Mouse (Mus musculus) MEL (cell line): ENCODE measurements around the gene Ccdc114. TPM values are rescaled to one million over a fixed set of nuclear protein-coding genes. Genes with fewer than 3 reads are reported as not detected.

Source experiments
- DNase-seq: peaks from one replicate; pipeline ENCODE4 v3.0.0; 2011; ENCODE audit warnings: low read depth, low spot score
- H3K27ac ChIP-seq: 2 replicates; pipeline ENCODE4 v1.5.1; 2012; ENCODE audit warnings: low read depth, mild to moderate bottlenecking, control low read depth, low read length, moderate library complexity; ENCODE audit not compliant: control insufficient read depth
- H3K27me3 ChIP-seq, 2 experiments: fragments of 150-350 bp in 1 of 2; sonication (generic) in 1 of 2; 2 replicates each; pipeline ENCODE4 v1.6.1; 2012; ENCODE audit warnings: low read length in 2 of 2, mild to moderate bottlenecking in 2 of 2, improper control_type of control experiment in 1 of 2, moderate library complexity in 1 of 2; ENCODE audit not compliant: insufficient read depth in 2 of 2, control insufficient read depth in 1 of 2
- H3K36me3 ChIP-seq, 2 experiments: 2 replicates each; pipeline ENCODE4 v1.6.1; 2012 to 2014; ENCODE audit warnings: low read length in 2 of 2, improper control_type of control experiment in 1 of 2, inconsistent platforms in 1 of 2, mild to moderate bottlenecking in 1 of 2; ENCODE audit not compliant: insufficient read depth in 2 of 2, control insufficient read depth in 1 of 2
- H3K4me1 ChIP-seq, 2 experiments: fragments of 150-350 bp in 1 of 2; sonication (generic) in 1 of 2; 2 replicates each; pipeline ENCODE4 v1.6.1; 2012; ENCODE audit warnings: low read length in 2 of 2, improper control_type of control experiment in 1 of 2, mild to moderate bottlenecking in 1 of 2; ENCODE audit not compliant: insufficient read depth in 2 of 2, control insufficient read depth in 1 of 2
- H3K4me3 ChIP-seq, 2 experiments: fragments of 150-350 bp in 1 of 2; sonication (generic) in 1 of 2; 2 replicates each; pipeline ENCODE4 v1.5.1; 2012; ENCODE audit warnings: low read depth in 2 of 2, low read length in 2 of 2, mild to moderate bottlenecking in 2 of 2, moderate library complexity in 2 of 2, control low read depth in 1 of 2, improper control_type of control experiment in 1 of 2; ENCODE audit not compliant: control insufficient read depth in 1 of 2, insufficient read depth in 1 of 2
- H3K79me2 ChIP-seq: 2 replicates; pipeline ENCODE4 v1.6.1; 2012; ENCODE audit warnings: mild to moderate bottlenecking, low read length, moderate library complexity; ENCODE audit not compliant: control insufficient read depth, poor library complexity, insufficient read depth
- H3K9ac ChIP-seq: 2 replicates; pipeline ENCODE4 v1.6.1; 2012; ENCODE audit warnings: low read depth, mild to moderate bottlenecking, control low read depth, low read length, moderate library complexity; ENCODE audit not compliant: control insufficient read depth, poor library complexity, severe bottlenecking
- H3K9me3 ChIP-seq: fragments of 150-350 bp; sonication (generic); replicated peaks from 2 replicates; pipeline ENCODE4 v1.6.1; 2012; ENCODE audit warnings: mild to moderate bottlenecking, low read length, improper control_type of control experiment, moderate library complexity; ENCODE audit not compliant: insufficient read depth
- CHD1 ChIP-seq: IDR thresholded peaks from 2 replicates; pipeline ENCODE4 v1.6.1; 2012; ENCODE audit warnings: low read depth, mild to moderate bottlenecking, inconsistent platforms, low read length, improper control_type of control experiment
- CHD2 ChIP-seq: IDR thresholded peaks from 2 replicates; pipeline ENCODE4 v1.6.1; 2011; ENCODE audit warnings: low read length, improper control_type of control experiment
- CTCF ChIP-seq, 3 experiments: IDR thresholded peaks in 2 of 3; conservative IDR thresholded peaks in 1 of 3; 2 replicates each; pipeline ENCODE4 v1.5.1; 2011 to 2012; ENCODE audit warnings: low read length in 3 of 3, low read depth in 2 of 3, mild to moderate bottlenecking in 2 of 3, improper control_type of control experiment in 1 of 3, inconsistent platforms in 1 of 3, mixed read lengths in 1 of 3, moderate library complexity in 1 of 3; ENCODE audit not compliant: control insufficient read depth in 1 of 3, insufficient read depth in 1 of 3, poor library complexity in 1 of 3, severe bottlenecking in 1 of 3
- E2F4 ChIP-seq: IDR thresholded peaks from 2 replicates; pipeline ENCODE4 v1.6.1; 2011; ENCODE audit warnings: low read depth, low read length, improper control_type of control experiment, borderline replicate concordance
- ELF1 ChIP-seq: IDR thresholded peaks from 2 replicates; pipeline ENCODE4 v1.6.1; 2014; ENCODE audit warnings: low read depth, mild to moderate bottlenecking, inconsistent platforms, low read length, improper control_type of control experiment, moderate library complexity
- EP300 ChIP-seq, 2 experiments: IDR thresholded peaks; 2 replicates each; pipeline ENCODE4 v1.6.1; 2011; ENCODE audit warnings: improper control_type of control experiment in 2 of 2, low read length in 2 of 2, low read depth in 1 of 2, mild to moderate bottlenecking in 1 of 2
- ETS1 ChIP-seq: IDR thresholded peaks from 2 replicates; pipeline ENCODE4 v1.6.1; 2012; ENCODE audit warnings: low read depth, mild to moderate bottlenecking, inconsistent platforms, low read length, improper control_type of control experiment, moderate library complexity
- GABPA ChIP-seq: IDR thresholded peaks from 2 replicates; pipeline ENCODE4 v1.6.1; 2012; ENCODE audit warnings: low read depth, mild to moderate bottlenecking, inconsistent platforms, low read length, improper control_type of control experiment, moderate library complexity
- GATA1 ChIP-seq: IDR thresholded peaks from 2 replicates; pipeline ENCODE4 v1.6.1; 2011; ENCODE audit warnings: low read depth, low read length, improper control_type of control experiment
- JUND ChIP-seq: IDR thresholded peaks from 2 replicates; pipeline ENCODE4 v1.6.1; 2011; ENCODE audit warnings: low read depth, mild to moderate bottlenecking, improper control_type of control experiment, low read length
- KAT2A ChIP-seq: conservative IDR thresholded peaks from 2 replicates; pipeline ENCODE4 v1.6.1; 2012; ENCODE audit warnings: low read depth, low read length, improper control_type of control experiment, inconsistent platforms
- MAFK ChIP-seq: IDR thresholded peaks from 2 replicates; pipeline ENCODE4 v1.6.1; 2011; ENCODE audit warnings: low read depth, mild to moderate bottlenecking, low read length, improper control_type of control experiment, borderline replicate concordance
- MAX ChIP-seq: IDR thresholded peaks from 2 replicates; pipeline ENCODE4 v1.6.1; 2011; ENCODE audit warnings: low read length, improper control_type of control experiment
- MAZ ChIP-seq: IDR thresholded peaks from 2 replicates; pipeline ENCODE4 v1.6.1; 2012; ENCODE audit warnings: low read depth, mild to moderate bottlenecking, inconsistent platforms, low read length, improper control_type of control experiment
- MEF2A ChIP-seq: IDR thresholded peaks from 2 replicates; pipeline ENCODE4 v1.6.1; 2014; ENCODE audit warnings: low read depth, mild to moderate bottlenecking, inconsistent platforms, low read length, improper control_type of control experiment; ENCODE audit not compliant: poor library complexity, insufficient replicate concordance, severe bottlenecking; ENCODE audit errors: extremely low read depth
- MYB ChIP-seq: IDR thresholded peaks from 2 replicates; pipeline ENCODE4 v1.6.1; 2011; ENCODE audit warnings: mild to moderate bottlenecking, low read depth, low read length, improper control_type of control experiment
- NRF1 ChIP-seq: IDR thresholded peaks from 2 replicates; pipeline ENCODE4 v1.6.1; 2014; ENCODE audit warnings: low read depth, mild to moderate bottlenecking, inconsistent platforms, low read length, improper control_type of control experiment, moderate library complexity; ENCODE audit not compliant: poor library complexity, insufficient read depth, severe bottlenecking
- POLR2AphosphoS2 ChIP-seq: IDR thresholded peaks from 2 replicates; pipeline ENCODE4 v1.6.1; 2011; ENCODE audit warnings: low read length, improper control_type of control experiment
- POLR2AphosphoS5 ChIP-seq: IDR thresholded peaks from 2 replicates; pipeline ENCODE4 v1.6.1; 2012; ENCODE audit warnings: low read depth, borderline replicate concordance, mild to moderate bottlenecking, inconsistent platforms, low read length, moderate library complexity, mixed read lengths
- RAD21 ChIP-seq: IDR thresholded peaks from 2 replicates; pipeline ENCODE4 v1.6.1; 2011; ENCODE audit warnings: mild to moderate bottlenecking, low read depth, low read length, improper control_type of control experiment
- RCOR1 ChIP-seq: IDR thresholded peaks from 2 replicates; pipeline ENCODE4 v1.6.1; 2012; ENCODE audit warnings: low read depth, mild to moderate bottlenecking, inconsistent platforms, low read length, improper control_type of control experiment
- SIN3A ChIP-seq: IDR thresholded peaks from 2 replicates; pipeline ENCODE4 v1.6.1; 2012; ENCODE audit warnings: low read length, improper control_type of control experiment, inconsistent platforms
- SMC3 ChIP-seq: IDR thresholded peaks from 2 replicates; pipeline ENCODE4 v1.6.1; 2011; ENCODE audit warnings: low read depth, low read length, improper control_type of control experiment
- TBP ChIP-seq: IDR thresholded peaks from 2 replicates; pipeline ENCODE4 v1.8.0; 2011; ENCODE audit warnings: low read depth, low read length, improper control_type of control experiment
- TCF12 ChIP-seq: IDR thresholded peaks from 2 replicates; pipeline ENCODE4 v1.6.1; 2014; ENCODE audit warnings: low read depth, mild to moderate bottlenecking, inconsistent platforms, low read length, improper control_type of control experiment, moderate library complexity
- UBTF ChIP-seq: IDR thresholded peaks from 2 replicates; pipeline ENCODE4 v1.6.1; 2012; ENCODE audit warnings: low read depth, mild to moderate bottlenecking, inconsistent platforms, low read length, improper control_type of control experiment, moderate library complexity, borderline replicate concordance; ENCODE audit not compliant: insufficient read depth
- USF1 ChIP-seq: IDR thresholded peaks from 2 replicates; pipeline ENCODE4 v1.6.1; 2014; ENCODE audit warnings: low read depth, mild to moderate bottlenecking, inconsistent platforms, low read length, improper control_type of control experiment, moderate library complexity
- USF2 ChIP-seq, 2 experiments: IDR thresholded peaks; 2 replicates each; pipeline ENCODE4 v1.6.1; 2011 to 2012; ENCODE audit warnings: improper control_type of control experiment in 2 of 2, low read length in 2 of 2, borderline replicate concordance in 1 of 2, inconsistent platforms in 1 of 2, low read depth in 1 of 2, mild to moderate bottlenecking in 1 of 2; ENCODE audit not compliant: insufficient read depth in 1 of 2
- ZKSCAN1 ChIP-seq: IDR thresholded peaks from 2 replicates; pipeline ENCODE4 v1.6.1; 2012; ENCODE audit warnings: low read depth, mild to moderate bottlenecking, inconsistent platforms, low read length, improper control_type of control experiment, moderate library complexity
- ZMIZ1 ChIP-seq: IDR thresholded peaks from 2 replicates; pipeline ENCODE4 v1.6.1; 2012; ENCODE audit warnings: low read depth, mild to moderate bottlenecking, inconsistent platforms, low read length, improper control_type of control experiment, moderate library complexity
- polyA plus RNA-seq, 2 experiments: library from polyadenylated mRNA; stranded (reverse) in 1 of 2; unstranded in 1 of 2; fragments of >175 nt in 1 of 2; fragments of >200 nt in 1 of 2; gene quantifications; 2 replicates each; pipeline versions ENCODE4 v1.2.1 to v1.2.4; 2012; ENCODE audit warnings: low replicate concordance in 2 of 2, low read depth in 1 of 2; ENCODE audit not compliant: insufficient read length in 2 of 2, insufficient read depth in 1 of 2, missing spikeins in 1 of 2
- total RNA-seq: library from RNA; depleted of rRNA; stranded (reverse); fragments of 300-350 nt; gene quantifications from 2 replicates; pipeline ENCODE4 v1.2.3, GENCODE M21; 2012

Ccdc114 gene
- total and polyA plus RNA-seq, 3 experiments = 0.15 to 0.24 TPM; not detected in 1

GRCm38 (mm10) chr7:45896517-45897257 lies 27.2 kb upstream of the Ccdc114 start, which contains the start of the genes Syngr4 and Tmem143 (continued):
- TF ChIP-seq MAZ = peak; percentile 64; the same call in 1 of the 2 replicates
- no peak for TF ChIP-seq MAFK
- no peak for TF ChIP-seq SMC3
- peak; percentile 46 for TF ChIP-seq ELF1
- peak; percentile 82 for TF ChIP-seq NRF1
- TF ChIP-seq CHD1 = no peak
- no peak for TF ChIP-seq JUND
- TF ChIP-seq POLR2AphosphoS2 = peak; percentile 91
- TF ChIP-seq ETS1 = peak; percentile 6; the same call in 1 of the 2 replicates
- no peak for TF ChIP-seq MYB
- peak; percentile 91 for TF ChIP-seq E2F4
- no peak; the same call in 1 of the 2 replicates for TF ChIP-seq SIN3A
- peak; percentile 93 for TF ChIP-seq MAX
- TF ChIP-seq USF2 (IDR thresholded peaks at IDR 0.05; ENCODE audit: borderline replicate concordance in 1 of 2, insufficient read depth in 1 of 2, low read depth in 1 of 2, low read length in 2 of 2) = no peak
- TF ChIP-seq, all 39 proteins: peak for 17

GRCm38 (mm10) chr7:45897258-45897757 lies 26.6 kb upstream of the Ccdc114 start:
- Histone ChIP-seq H3K27me3 (no peaks in the 10 kb centered on the region), H3K9me3 (no peaks in the 10 kb centered on the region), H3K79me2 (peaks cover 5% of the 10 kb centered on the region; the same call in 1 of the 2 replicates), H3K36me3 (peaks cover 0 to 3% of the 10 kb centered on the region in 2 experiments; a peak in 1 of 4 replicates), H3K27ac (peak overlapping the region; percentile 90), H3K4me1 (peaks cover 0 to 10% of the 10 kb centered on the region in 2 experiments; a peak in 2 of 4 replicates), H3K9ac (peak overlapping the region; percentile 92), H3K4me3 (peak overlapping the region; percentile 63 to 80)
- peak; percentile 85 for DNase-seq
- TF ChIP-seq EP300 (IDR thresholded peaks at IDR 0.05; ENCODE audit: low read depth in 1 of 2, low read length in 2 of 2) (no peak), TBP (no peak), MAFK (no peak), CHD2 (no peak), CHD1 (no peak), E2F4 (no peak), POLR2AphosphoS5 (no peak; the same call in 1 of the 2 replicates), ZKSCAN1 (no peak), UBTF (no peak), MAX (no peak), GATA1 (no peak), ZMIZ1 (peak; percentile 1; the same call in 1 of the 2 replicates), MEF2A (no peak), TCF12 (0 out of 2 replicates have a peak, but pooled peaks have one; percentile 13), USF1 (peak; percentile 22; the same call in 1 of the 2 replicates), USF2 (IDR thresholded peaks at IDR 0.05; ENCODE audit: borderline replicate concordance in 1 of 2, insufficient read depth in 1 of 2, low read depth in 1 of 2, low read length in 2 of 2) (no peak), SIN3A (no peak; the same call in 1 of the 2 replicates), RAD21 (no peak), POLR2AphosphoS2 (peak; percentile 54; the same call in 1 of the 2 replicates), NRF1 (no peak), CTCF (IDR thresholded peaks at IDR 0.05 in 2 of 3, conservative IDR thresholded peaks at IDR 0.05 in 1 of 3; ENCODE audit: control insufficient read depth in 1 of 3, insufficient read depth in 1 of 3, low read depth in 2 of 3, low read length in 3 of 3, poor library complexity in 1 of 3, severe bottlenecking in 1 of 3) (no peak), RCOR1 (no peak), SMC3 (no peak), MAZ (no peak), GABPA (no peak), KAT2A (no peak)
